Mouse (Mus musculus): ENCODE data around the gene Gm10142.

- TF ChIP-seq POLR2A (IDR thresholded peaks at IDR 0.05; ENCODE audit: extremely low read depth, insufficient read depth, low read length): no peak
- no peak for TF ChIP-seq CTCF (IDR thresholded peaks at IDR 0.05; ENCODE audit: extremely low read depth, insufficient read depth, low read length)
Observed at GRCm38 (mm10) chr10:77726186-77726585, 10.6 kb downstream of the Gm10142 start, which contains the start of gene Gm10100.

Measured in cortical plate, adult 2 months (tissue).